Mouse (Mus musculus) megakaryocyte, embryonic 14.5 days (primary cell): ENCODE data around the gene Cdca5.

ENCODE experiments used
- FLI1 ChIP-seq: IDR thresholded peaks from 2 replicates; pipeline ENCODE4 v1.6.1; 2012; ENCODE audit warnings: low read length, inconsistent platforms, mixed read lengths
- GATA1 ChIP-seq: IDR thresholded peaks from 3 replicates; pipeline ENCODE4 v1.6.1; 2012; ENCODE audit warnings: mixed read lengths, low read length, inconsistent platforms, borderline replicate concordance

GRCm38 (mm10) chr19:6040002-6040401 is 44.8 kb upstream of the Cdca5 start:
- no peak for TF ChIP-seq FLI1
- no peak for TF ChIP-seq GATA1
